Mouse (Mus musculus) lung, adult 2 months (tissue): ENCODE data around the gene Mogs.

ENCODE experiments used
- CTCF ChIP-seq: fragments of 200-500 bp; IDR thresholded peaks from 2 replicates; pipeline ENCODE4 v1.5.1; 2011; ENCODE audit warnings: mild to moderate bottlenecking, low read length, control low read depth; ENCODE audit not compliant: insufficient read depth
- POLR2A ChIP-seq: fragments of 200-500 bp; IDR thresholded peaks from 2 replicates; pipeline ENCODE4 v1.6.1; 2011; ENCODE audit warnings: low read depth, mild to moderate bottlenecking, control low read depth, low read length, borderline replicate concordance; ENCODE audit errors: extremely low read depth

- no peak for TF ChIP-seq POLR2A
- TF ChIP-seq CTCF, result no peak
These were observed 46.1 kb downstream of the Mogs start for GRCm38 (mm10) chr6:83161442-83161841.
